Mouse (Mus musculus): ENCODE data around the gene Col15a1.

Col15a1 gene

DNA sequence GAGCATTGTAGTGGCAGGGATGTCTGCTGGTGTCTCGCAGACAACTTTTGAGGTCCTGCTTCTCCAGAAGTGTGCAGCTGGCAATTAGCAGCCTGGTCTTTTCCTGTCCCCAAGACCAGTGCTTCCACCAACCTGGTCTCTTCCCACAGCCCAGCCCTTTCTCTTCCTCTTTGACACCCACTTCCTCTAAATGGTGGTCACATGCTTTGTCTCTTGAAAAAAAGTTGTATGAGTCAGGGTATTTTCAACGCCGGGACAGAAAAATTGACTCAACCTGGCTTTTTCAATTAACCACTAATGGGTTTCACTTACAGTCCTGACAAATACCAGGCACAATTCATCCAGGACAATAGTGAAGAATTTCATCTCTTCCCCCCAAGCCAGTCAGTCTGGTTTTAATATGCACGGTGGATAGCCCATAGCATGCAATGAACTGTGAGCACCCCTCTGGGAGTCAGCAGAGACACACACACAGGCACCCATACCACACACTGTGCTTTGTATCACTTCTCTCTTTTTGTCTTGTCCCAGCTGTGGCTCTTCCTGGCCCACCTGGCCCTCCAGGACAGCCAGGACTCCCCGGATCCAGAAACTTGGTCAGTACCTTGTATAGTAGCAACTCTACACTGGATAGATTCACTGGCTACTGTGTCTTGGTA is 95.5 kb downstream of the Col15a1 start:
- no peak for DNase-seq (ENCODE audit: extremely low spot score)

- DNase-seq (ENCODE audit: extremely low spot score), result no peak
These were observed 102.1 kb downstream of the Col15a1 start for GRCm38 (mm10) chr4:47309886-47310625.

DNA sequence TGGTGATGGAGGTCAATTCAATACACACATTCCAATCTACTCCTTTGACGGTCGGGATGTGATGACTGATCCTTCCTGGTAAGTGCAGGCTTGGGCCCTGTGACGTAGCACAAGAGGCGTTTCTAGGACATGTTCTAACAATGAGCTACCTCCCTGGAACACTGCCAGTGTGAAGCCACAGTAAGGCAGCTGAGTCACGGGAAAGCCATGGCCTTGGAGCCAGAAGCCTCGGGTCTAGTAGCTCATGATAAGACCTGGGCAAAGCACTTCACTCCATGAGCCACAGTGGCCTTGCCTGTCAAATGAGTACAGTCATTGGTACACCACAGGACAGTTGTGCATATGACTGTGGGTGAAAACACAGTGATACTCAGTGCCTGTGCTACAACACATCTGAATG is 102.9 kb downstream of the Col15a1 start:
- no peak for DNase-seq (ENCODE audit: extremely low spot score)

DNA sequence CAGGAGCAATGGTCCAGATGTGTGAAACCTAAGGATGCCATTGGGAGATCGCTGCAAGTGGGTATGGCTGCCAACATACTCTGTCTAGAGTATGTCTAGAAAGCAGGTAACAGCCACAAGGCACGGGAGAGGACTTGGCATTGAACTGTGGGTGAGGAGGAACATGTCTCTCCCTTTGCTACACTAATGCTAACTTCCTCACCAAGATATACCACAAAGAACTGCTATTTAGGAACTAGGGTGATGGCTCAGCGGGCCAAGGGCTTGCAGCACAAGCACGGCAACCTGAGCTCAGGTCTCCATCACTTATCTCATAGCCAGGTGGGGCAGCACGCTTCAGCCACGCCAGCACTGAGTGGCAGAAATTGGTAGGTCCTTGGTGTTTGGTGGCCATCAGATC is 103.5 kb downstream of the Col15a1 start:
- DNase-seq (ENCODE audit: extremely low spot score), result no peak

- DNase-seq (ENCODE audit: extremely low spot score), result no peak
These were observed 104.0 kb downstream of the Col15a1 start for GRCm38 (mm10) chr4:47311929-47312328.

GRCm38 (mm10) chr4:47312676-47313075 is 104.7 kb downstream of the Col15a1 start:
- DNase-seq (ENCODE audit: extremely low spot score), result no peak

GRCm38 (mm10) chr4:47313710-47314410 is 105.9 kb downstream of the Col15a1 start:
- DNase-seq (ENCODE audit: extremely low spot score), result no peak

GRCm38 (mm10) chr4:47315458-47315857 is 107.5 kb downstream of the Col15a1 start:
- DNase-seq (ENCODE audit: extremely low spot score), result no peak

DNA sequence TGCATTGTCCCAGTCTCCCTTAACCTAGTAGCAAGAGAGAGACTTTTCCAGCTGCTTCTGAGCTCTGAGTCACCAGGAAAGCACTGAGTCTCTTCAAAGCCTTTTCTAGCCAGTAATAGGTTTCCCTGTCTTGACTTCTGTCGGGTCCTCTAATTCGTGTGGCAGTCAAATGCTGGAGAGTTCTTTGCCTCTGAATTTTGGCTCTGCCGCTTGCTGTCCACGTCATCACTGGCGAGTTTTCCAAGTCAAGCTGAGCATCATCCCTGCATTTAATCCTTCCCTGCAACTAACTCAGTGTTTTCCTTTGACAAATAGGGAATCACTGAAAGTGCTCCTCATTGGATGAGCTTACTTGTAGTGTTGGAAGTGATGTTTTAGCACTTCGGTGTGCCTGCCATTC is 108.5 kb downstream of the Col15a1 start:
- DNase-seq (ENCODE audit: extremely low spot score), result no peak

DNA sequence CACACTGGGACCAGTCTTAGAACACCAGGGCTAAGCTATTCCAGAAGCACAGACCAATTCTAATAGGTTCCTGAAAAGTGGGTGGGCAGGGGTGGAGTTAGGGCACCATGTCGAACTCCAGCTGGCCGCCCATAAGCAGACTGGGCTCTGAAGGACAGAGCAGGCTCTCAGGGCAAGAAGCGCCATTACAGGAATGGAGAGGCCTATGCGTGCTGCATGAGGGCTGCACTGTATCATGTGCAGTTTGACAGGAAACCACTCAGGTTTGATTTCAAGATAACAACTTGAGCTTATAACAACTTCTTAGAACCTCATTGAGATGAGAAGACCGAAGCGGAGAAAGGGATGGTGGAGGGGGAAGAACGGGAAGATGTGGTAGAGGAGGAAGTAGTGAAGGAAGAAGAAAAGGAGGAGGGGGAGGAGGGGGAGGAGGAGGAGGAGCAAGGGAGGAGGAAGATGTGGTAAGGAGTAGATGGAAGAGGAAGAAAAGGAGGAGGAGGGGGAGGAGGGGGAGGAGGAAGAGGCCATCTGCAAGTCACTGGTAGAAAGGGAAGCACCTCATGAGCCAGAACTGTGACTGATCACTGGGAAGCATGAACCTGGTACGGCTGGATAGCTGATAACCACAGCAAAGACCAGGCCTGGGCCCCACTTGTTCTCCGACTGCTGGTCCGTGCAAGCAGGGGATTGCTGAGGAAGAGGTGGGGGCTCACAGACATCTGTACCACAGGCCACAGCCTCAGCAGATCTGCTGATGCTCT is 111.8 kb downstream of the Col15a1 start:
- DNase-seq (ENCODE audit: extremely low spot score), result no peak

DNA sequence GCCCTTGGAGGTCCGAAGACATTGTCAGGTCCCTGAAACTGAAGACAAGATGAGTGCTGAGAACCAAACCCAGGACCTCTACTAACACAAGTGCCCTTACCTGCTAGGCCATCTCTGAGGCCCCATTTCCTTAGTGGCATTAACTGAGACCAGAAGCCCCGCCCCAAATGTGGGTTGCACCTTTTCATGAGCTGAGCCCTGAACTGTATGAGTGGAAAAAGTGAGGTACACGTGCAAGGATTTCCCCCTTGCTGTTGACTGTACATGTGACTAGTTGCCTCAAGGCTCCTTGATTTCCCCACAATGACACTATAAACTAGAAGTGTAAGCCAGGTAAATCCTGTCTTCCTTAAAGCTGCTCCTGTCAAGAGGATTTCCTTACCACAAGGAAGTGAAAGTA is 114.4 kb downstream of the Col15a1 start:
- no peak for DNase-seq (ENCODE audit: extremely low spot score)

DNA sequence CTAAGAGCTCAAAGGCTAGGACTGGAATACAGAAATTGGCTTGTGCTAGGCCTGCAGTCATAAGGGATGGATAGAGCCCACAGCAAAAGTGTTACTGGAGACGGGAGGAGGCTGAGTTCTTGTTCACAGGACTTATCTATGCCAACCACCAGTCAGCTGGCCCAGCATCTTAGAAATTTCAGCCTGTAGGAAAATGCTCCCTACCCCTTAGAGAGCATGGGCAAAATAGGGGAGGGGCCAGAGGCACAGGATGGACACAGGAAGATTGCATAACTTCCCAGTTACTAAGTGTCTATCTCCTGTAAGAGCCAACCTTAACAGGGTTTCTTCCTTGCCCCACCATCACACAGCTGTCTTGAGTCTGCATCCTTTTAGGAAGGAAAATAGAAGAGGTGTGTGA is 116.2 kb downstream of the Col15a1 start:
- no peak for DNase-seq (ENCODE audit: extremely low spot score)

GRCm38 (mm10) chr4:47327782-47328181 is 119.8 kb downstream of the Col15a1 start:
- no peak for DNase-seq (ENCODE audit: extremely low spot score)

DNA sequence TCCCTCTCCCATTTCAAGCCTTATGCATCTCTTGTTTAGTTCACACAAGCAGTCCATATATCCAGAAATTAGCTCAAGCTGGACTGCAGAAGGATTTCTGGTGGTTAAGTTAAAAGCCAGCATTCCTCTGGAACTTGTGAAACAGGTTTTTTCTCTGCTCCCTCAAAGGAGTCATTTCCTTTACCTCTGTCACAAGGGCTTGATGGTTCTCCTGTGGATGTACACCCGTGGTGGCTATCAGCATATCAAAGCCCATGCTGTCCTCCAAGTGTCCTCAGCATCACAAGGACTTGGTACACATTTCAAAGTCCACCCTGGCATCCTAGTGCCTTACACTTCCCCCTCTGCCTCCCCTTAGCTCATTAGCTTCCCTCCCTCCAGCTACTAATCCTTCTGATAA is 121.3 kb downstream of the Col15a1 start:
- no peak for DNase-seq (ENCODE audit: extremely low spot score)

DNA sequence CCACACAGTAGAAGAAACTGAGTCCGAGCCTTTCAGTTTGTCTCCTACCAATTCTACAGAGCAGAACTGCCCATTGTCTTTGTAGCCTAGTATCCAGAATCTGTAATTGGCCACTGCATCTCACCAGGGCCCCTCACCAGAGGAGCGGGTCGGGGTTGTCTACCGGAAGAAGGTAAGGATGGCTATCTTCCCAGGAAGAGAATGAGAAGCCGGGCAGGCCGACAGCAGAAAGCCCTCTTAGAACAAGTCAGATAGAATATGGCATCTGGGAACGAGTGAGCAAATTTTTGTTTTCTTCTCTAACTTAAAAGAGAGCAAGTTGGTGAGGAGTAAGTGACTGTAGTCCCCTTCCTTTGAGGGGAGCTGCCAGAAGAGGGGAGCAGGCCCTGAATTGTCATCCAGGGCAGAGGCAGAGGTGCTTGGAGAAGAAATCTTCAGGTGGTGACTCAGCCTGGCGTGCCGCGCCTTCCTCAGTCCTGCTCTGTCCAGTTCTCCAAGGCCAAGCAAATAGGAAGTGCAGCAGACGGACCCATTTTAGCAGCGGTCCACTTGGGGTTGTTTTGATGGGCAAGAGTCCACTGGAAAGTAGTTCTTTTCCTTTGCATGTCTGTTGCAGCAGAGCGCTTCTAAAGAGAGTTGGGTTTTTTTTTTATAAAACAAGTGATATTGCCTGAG is 122.6 kb downstream of the Col15a1 start:
- DNase-seq (ENCODE audit: extremely low spot score), result no peak

DNA sequence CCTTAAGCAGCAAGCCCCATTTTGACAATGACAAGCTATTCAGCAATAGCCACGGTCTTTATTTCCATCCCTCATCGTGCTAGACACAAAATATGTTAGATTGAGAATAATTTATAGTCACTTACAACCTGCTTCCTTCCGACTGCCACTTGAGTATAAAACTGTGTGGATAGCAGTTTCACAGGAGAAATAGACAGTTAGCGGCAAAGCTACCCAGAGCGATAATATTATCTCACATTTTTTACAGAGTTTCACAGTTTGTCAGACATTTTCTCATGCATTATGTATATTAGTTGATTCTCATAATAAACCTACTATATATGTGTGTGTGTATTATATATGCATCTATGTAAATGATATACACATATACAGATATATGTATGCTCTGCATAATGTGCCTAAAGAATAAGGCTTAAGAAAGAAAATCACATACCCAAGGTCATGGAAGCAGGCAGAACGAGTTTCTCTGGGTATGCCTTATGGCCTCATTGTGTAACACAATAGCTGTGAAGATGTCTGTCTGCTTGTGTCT is 124.9 kb downstream of the Col15a1 start:
- no peak for DNase-seq (ENCODE audit: extremely low spot score)

DNA sequence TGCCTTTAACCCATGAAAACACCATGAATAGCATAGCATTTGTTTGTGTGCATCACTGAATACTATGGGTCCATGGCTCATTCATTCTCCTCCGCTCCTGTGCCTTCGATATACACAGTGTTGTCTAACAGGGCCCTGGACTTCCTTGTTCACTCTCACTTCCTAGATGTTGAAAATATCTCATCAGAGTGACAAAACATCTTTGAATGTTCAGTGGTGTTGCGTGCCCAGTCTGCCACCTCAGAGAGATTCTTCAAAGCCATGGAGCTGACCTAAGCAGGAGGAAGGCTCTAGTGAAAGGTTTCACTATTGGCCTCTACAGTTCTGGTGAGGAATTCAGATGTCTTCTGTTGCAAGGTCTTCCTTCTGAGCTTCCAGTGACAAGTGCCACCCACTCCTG is 125.6 kb downstream of the Col15a1 start:
- DNase-seq (ENCODE audit: extremely low spot score), result no peak

- no peak for DNase-seq (ENCODE audit: extremely low spot score)
These were observed 129.1 kb downstream of the Col15a1 start for GRCm38 (mm10) chr4:47336941-47337600.

- no peak for DNase-seq (ENCODE audit: extremely low spot score)
These were observed 134.7 kb downstream of the Col15a1 start for GRCm38 (mm10) chr4:47342632-47343031.

DNA sequence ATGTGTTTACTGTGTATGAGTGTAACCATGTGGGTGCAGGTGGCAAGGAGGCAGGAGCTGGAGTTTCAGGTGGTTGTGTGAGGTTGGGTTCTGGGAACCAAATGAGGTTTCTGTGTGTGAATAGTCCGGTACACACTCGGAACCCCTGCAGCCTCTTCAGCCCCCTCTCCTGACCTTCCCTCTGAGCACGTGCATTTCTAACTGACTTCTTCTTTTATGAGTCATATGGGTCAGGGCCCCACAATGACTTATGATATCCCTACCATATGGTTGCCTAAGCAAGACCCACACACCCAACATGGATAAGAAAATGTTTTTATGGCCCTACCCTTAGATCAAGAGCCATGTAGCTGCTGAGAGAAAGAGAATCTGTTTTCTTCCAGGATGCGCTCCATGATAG is 139.1 kb downstream of the Col15a1 start:
- DNase-seq (ENCODE audit: extremely low spot score), result no peak

DNA sequence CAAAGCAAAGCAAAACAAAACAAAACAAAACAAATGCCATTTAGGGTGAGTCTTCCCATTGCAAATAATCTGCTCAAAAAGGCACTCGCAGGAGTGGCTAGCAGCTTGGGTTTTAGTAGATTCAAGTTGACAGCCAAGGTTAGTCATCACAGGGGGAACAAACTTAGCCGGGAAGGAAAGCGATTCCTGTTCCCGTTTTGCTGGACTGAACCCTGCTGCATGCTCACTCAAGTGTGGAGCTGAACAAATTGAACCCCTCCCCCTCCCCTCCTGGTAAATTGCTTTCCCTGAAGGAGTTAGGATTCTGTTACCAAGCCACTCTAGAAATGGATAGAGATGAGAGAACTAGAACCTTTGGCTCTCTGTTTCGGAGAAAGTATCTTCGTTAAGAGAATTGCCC is 141.8 kb downstream of the Col15a1 start:
- DNase-seq (ENCODE audit: extremely low spot score), result peak; percentile 27

Measured in embryo, embryonic 9.5 days (tissue).